15 mouse cellular contexts compared by ENCODE assay signal in genomic region chr1:90357391-90357790, GRCm38 (mm10).
"Had no signal": no experiment of that assay in that cellular context is flagged by ENCODE, and none has a peak within 500 bp of the region (broad histone marks: within the 10 kb centered on the region; RNA-seq: fewer than 3 reads in every experiment).

No protein-coding gene starts in this region.

- H3K9me3 ChIP-seq: megakaryocyte, embryonic 14.5 days; midbrain, embryonic 12.5 days; neural tube, embryonic 12.5 days; stomach, embryonic 15.5 days had no signal

- H3K27ac ChIP-seq: macrophage; midbrain, embryonic 12.5 days; neural tube, embryonic 12.5 days; stomach, embryonic 15.5 days; stomach, postnatal 0 days had no signal

- H3K36me3 ChIP-seq: midbrain, embryonic 12.5 days; neural tube, embryonic 12.5 days; stomach, embryonic 15.5 days had no signal

- H3K4me3 ChIP-seq: megakaryocyte, embryonic 14.5 days; midbrain, embryonic 12.5 days; neural tube, embryonic 12.5 days; stomach, embryonic 15.5 days had no signal

- DNase-seq: lung, adult 18-20 months; lung, embryonic 14.5 days; lung, postnatal 14 days; lung, postnatal 36 days; midbrain, embryonic 14.5 days; right cerebral cortex, postnatal 14 days; thymus, adult 2 months; thymus, postnatal 25 days; thymus, postnatal 4 days had no signal

- H3K4me2 ChIP-seq: lung, embryonic 14.5 days; midbrain, embryonic 12.5 days; neural tube, embryonic 12.5 days; stomach, embryonic 15.5 days had no signal

- H3K27me3 ChIP-seq: megakaryocyte, embryonic 14.5 days; neural tube, embryonic 12.5 days had no signal

- H3K4me1 ChIP-seq: megakaryocyte, embryonic 14.5 days had no signal

- H3K9ac ChIP-seq: lung, embryonic 14.5 days; midbrain, embryonic 12.5 days; neural tube, embryonic 12.5 days; stomach, embryonic 15.5 days had no signal
